Mouse (Mus musculus) left cerebral cortex, adult 2 months (tissue): Measurements from ENCODE around the gene Emc9. TPM values are rescaled to one million over a fixed set of nuclear protein-coding genes. Genes with fewer than 3 reads are reported as not detected.

Experiments used
- DNase-seq, 2 experiments: peaks; one replicate each; pipeline ENCODE4 v3.0.0; 2021 to 2022; ENCODE audit warnings: low spot score in 2 of 2, mixed read lengths in 1 of 2; ENCODE audit errors: extremely low spot score in 1 of 2
- H3K27ac ChIP-seq: fragments of 200-600 bp; 2 replicates; pipeline ENCODE4 v1.8.1; 2022
- H3K4me3 ChIP-seq: fragments of 200-600 bp; 2 replicates; pipeline ENCODE4 v1.8.1; 2022
- CTCF ChIP-seq: fragments of 200-600 bp; IDR thresholded peaks from 2 replicates; pipeline ENCODE4 v1.8.1; 2022; ENCODE audit warnings: antibody characterized with exemption, mild to moderate bottlenecking, moderate library complexity
- intact Hi-C: fragments of 180-260 bp; cut with DNase I; formaldehyde crosslinking; loops from one replicate; pipeline ENCODE4 v1.15.1; 2025
- total RNA-seq, 2 experiments: library from RNA; stranded (reverse); gene quantifications; 2 replicates each; pipeline ENCODE4 v1.2.3; 2021

Emc9 gene
- total RNA-seq, 2 experiments from 2014 or later = 49.8 to 50.3 TPM

GRCm38 (mm10) chr14:55571760-55572159 is 13.3 kb downstream of the Emc9 start:
- TF ChIP-seq CTCF = no peak
- intact Hi-C loops = no loop called here
- no peak overlapping the region for H3K4me3 ChIP-seq
- no peak overlapping the region for H3K27ac ChIP-seq
- no peak for DNase-seq

GRCm38 (mm10) chr14:55570588-55570987 is 14.5 kb downstream of the Emc9 start:
- intact Hi-C loops = no loop called here
- no peak for TF ChIP-seq CTCF
- H3K4me3 ChIP-seq = no peak overlapping the region

GRCm38 (mm10) chr14:55567496-55567895 is 17.6 kb downstream of the Emc9 start:
- no peak overlapping the region for H3K4me3 ChIP-seq
- H3K27ac ChIP-seq = no peak overlapping the region
- intact Hi-C loops = no loop called here
- no peak for DNase-seq
- TF ChIP-seq CTCF = no peak

More at GRCm38 (mm10) chr14:55570588-55570987, 14.5 kb downstream of the Emc9 start:
- no peak for DNase-seq
- no peak overlapping the region for H3K27ac ChIP-seq

- DNase-seq = no peak
- TF ChIP-seq CTCF = no peak; the same call in none of the 2 replicates
- Histone ChIP-seq H3K4me3 (no peak overlapping the region), H3K27ac (no peak overlapping the region)
- intact Hi-C loops = no loop called here
Measured at GRCm38 (mm10) chr14:55565748-55566147, 19.4 kb downstream of the Emc9 start.

- intact Hi-C loops = no loop called here
- no peak for TF ChIP-seq CTCF
- Histone ChIP-seq H3K4me3 (no peak overlapping the region), H3K27ac (no peak overlapping the region)
- no peak for DNase-seq
Measured at GRCm38 (mm10) chr14:55563249-55563648, 21.9 kb downstream of the Emc9 start.

GRCm38 (mm10) chr14:55561860-55562259 is 23.2 kb downstream of the Emc9 start:
- intact Hi-C loops = no loop called here
- Histone ChIP-seq H3K27ac (no peak overlapping the region), H3K4me3 (no peak overlapping the region)
- TF ChIP-seq CTCF = no peak
- DNase-seq = no peak

- peak; percentile 97 for DNase-seq
- peak; percentile 9 for TF ChIP-seq CTCF
- intact Hi-C loops = loop anchor here (1.0 kb wide), 1 partner anchor 31 kb away; the partner anchor contains the start of genes Psme2 and Rnf31
- peak within 1 kb of the TSS; percentile 97 for H3K27ac ChIP-seq
- H3K4me3 ChIP-seq = peak within 1 kb of the TSS; percentile 59
Measured at GRCm38 (mm10) chr14:55560202-55561073, 24.7 kb downstream of the Emc9 start, which contains the start of gene A730061H03Rik. A730061H03Rik (minus strand) TSS chr14:55560406.

GRCm38 (mm10) chr14:55559799-55560201 is 25.3 kb downstream of the Emc9 start, which contains the start of gene Dcaf11:
Dcaf11 (plus strand) TSS chr14:55560006.
- peak within 1 kb of the TSS; percentile 59 for H3K4me3 ChIP-seq
- intact Hi-C loops = loop anchor here (1.0 kb wide), 1 partner anchor 32 kb away; the partner anchor contains the start of genes Psme2 and Rnf31
- peak within 1 kb of the TSS; percentile 97 for H3K27ac ChIP-seq
- DNase-seq = peak; percentile 83 to 86
- TF ChIP-seq CTCF = no peak; the same call in 1 of the 2 replicates

GRCm38 (mm10) chr14:55558740-55559448 is 26.2 kb downstream of the Emc9 start:
- Histone ChIP-seq H3K27ac (peak overlapping the region; percentile 97), H3K4me3 (peak overlapping the region; percentile 59)
- no peak; the same call in 1 of the 2 replicates for TF ChIP-seq CTCF
- DNase-seq = no peak
- intact Hi-C loops = no loop called here

GRCm38 (mm10) chr14:55557587-55557986 is 27.5 kb downstream of the Emc9 start:
- intact Hi-C loops = loop anchor here (1.0 to 2.0 kb wide), 2 partner anchors 17 to 60 kb away; partner anchors contain the start of gene Pck2
- no peak for TF ChIP-seq CTCF
- H3K4me3 ChIP-seq = no peak overlapping the region
- no peak overlapping the region for H3K27ac ChIP-seq
- DNase-seq = no peak

- peak; percentile 80 for TF ChIP-seq CTCF
- H3K27ac ChIP-seq = no peak overlapping the region
- no peak overlapping the region for H3K4me3 ChIP-seq
- DNase-seq = peak; percentile 70 to 74
- intact Hi-C loops = loop anchor here (1.0 to 2.0 kb wide), 2 partner anchors 16 to 60 kb away; partner anchors contain the start of gene Pck2
Measured at GRCm38 (mm10) chr14:55557003-55557402, 28.1 kb downstream of the Emc9 start.
